Mouse (Mus musculus) hindbrain, embryonic 10.5 days (tissue): ENCODE results near the gene Bri3. TPM values are rescaled to one million over a fixed set of nuclear protein-coding genes. Genes with fewer than 3 reads are reported as not detected.

Experiments
- DNase-seq: peaks from one replicate; pipeline ENCODE4 v3.0.0-alpha.2; 2017; ENCODE audit warnings: low spot score
- H3K27ac ChIP-seq: fragments of 300-500 bp; sonication (generic); 2 replicates; pipeline ENCODE4 v1.5.1; 2016; ENCODE audit warnings: mild to moderate bottlenecking, moderate library complexity
- H3K27me3 ChIP-seq: fragments of 300-500 bp; sonication (generic); 2 replicates; pipeline ENCODE4 v1.6.1; 2016; ENCODE audit warnings: mild to moderate bottlenecking; ENCODE audit not compliant: poor library complexity, insufficient read depth, severe bottlenecking
- H3K36me3 ChIP-seq: fragments of 300-500 bp; sonication (generic); 2 replicates; pipeline ENCODE4 v1.6.1; 2016; ENCODE audit warnings: mild to moderate bottlenecking, moderate library complexity
- H3K4me1 ChIP-seq: fragments of 300-500 bp; sonication (generic); replicated peaks from 2 replicates; pipeline ENCODE4 v1.6.1; 2016; ENCODE audit warnings: mild to moderate bottlenecking
- H3K4me3 ChIP-seq: fragments of 300-500 bp; sonication (generic); 2 replicates; pipeline ENCODE4 v1.5.1; 2016; ENCODE audit warnings: mild to moderate bottlenecking, moderate library complexity
- H3K9me3 ChIP-seq: fragments of 300-500 bp; sonication (generic); 2 replicates; pipeline ENCODE4 v1.6.1; 2016; ENCODE audit warnings: mild to moderate bottlenecking, moderate library complexity
- WGBS: fragments of 180-500 bp; shearing (Covaris S2); methylation state at CpG from one replicate; pipeline ENCODE4 v1.1.7; 2016; 5-methylcytosine and 5-hydroxymethylcytosine counted together
- polyA plus RNA-seq: library from polyadenylated mRNA; unstranded; fragments of >200 nt; fragmentation: Nextera tagmentation; extraction: Ambion mirVana; gene quantifications from 2 replicates; pipeline ENCODE4 v1.2.1, GENCODE M21; 2016

Bri3 gene
- polyA plus RNA-seq, 1 experiment from 2014 or later: 157 TPM

DNA sequence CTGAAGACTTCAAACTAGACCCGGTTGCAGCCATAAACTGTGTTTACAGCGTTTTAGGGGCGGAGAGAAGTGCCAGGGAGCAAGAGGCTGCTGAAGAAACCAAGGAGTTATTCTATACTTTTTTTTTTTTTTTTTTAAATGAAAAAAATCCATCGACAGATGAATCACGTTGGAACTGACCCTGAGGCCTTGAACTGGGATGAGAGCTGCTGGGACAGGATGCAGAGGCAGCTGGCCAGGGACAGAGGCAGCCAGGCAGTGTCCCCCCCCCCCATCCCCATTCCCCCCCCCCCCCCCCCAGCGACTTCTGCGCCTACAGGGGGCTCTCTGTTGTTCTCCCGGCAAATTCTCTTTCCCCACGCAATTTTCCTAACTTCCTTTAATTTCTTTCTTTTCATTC, 153.3 kb downstream of the Bri3 start:
- Histone ChIP-seq H3K4me1 (peaks cover 11% of the 10 kb centered on the region), H3K9me3 (peaks cover 7% of the 10 kb centered on the region; the same call in 1 of the 2 replicates), H3K4me3 (no peak overlapping the region), H3K36me3 (no peaks in the 10 kb centered on the region), H3K27ac (no peak overlapping the region), H3K27me3 (no peaks in the 10 kb centered on the region)
- 53% methylated on average over 7 of the region's 9 CpGs for WGBS
- no peak for DNase-seq

DNA sequence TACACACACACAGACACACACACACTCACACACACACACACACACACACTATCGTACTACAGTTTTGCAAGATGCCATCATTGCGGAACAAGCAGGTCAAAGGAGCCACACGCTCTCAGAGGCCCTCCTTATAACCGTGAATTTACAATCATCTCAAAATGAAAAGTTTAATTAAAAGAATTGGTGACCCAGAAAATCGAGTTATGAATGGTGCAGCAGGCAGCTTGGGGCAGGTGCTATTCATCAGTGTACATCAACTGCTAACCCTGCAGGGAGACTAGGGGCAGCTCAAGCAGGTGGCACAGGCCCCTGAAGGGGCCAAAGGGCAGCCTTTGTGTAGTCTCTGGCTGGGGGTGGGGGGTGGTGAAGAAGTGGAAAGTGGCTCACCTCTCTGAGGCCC, 156.6 kb downstream of the Bri3 start:
- H3K27ac ChIP-seq: no peak overlapping the region
- H3K4me3 ChIP-seq: no peak overlapping the region
- no peaks in the 10 kb centered on the region for H3K27me3 ChIP-seq
- H3K4me1 ChIP-seq: peaks cover 11% of the 10 kb centered on the region
- 46% methylated on average over 5 of the region's 5 CpGs for WGBS
- H3K9me3 ChIP-seq: peaks cover 4% of the 10 kb centered on the region; the same call in 1 of the 2 replicates
- no peaks in the 10 kb centered on the region for H3K36me3 ChIP-seq
- DNase-seq: peak; percentile 16

DNA sequence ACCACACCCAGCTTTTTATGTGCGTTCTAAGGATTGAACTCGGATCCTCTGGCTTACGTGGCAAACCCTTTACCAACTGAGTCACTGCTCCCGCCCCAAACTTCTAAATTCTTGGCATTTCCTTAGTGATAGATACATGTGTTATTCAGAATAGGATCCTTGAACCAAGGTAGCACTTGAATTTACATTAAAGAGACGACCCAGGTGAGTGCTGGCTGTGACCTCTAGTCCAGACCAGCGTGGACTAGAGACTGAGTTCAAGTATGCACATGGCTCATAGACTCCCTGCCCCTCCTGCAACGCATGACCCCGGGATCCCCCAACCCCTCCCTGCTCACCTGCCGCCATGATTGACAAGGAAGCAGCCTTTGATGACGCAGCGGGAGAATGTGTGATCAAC, 162.0 kb downstream of the Bri3 start:
- DNase-seq: no peak
- 88% methylated on average over 11 of the region's 11 CpGs for WGBS

DNA sequence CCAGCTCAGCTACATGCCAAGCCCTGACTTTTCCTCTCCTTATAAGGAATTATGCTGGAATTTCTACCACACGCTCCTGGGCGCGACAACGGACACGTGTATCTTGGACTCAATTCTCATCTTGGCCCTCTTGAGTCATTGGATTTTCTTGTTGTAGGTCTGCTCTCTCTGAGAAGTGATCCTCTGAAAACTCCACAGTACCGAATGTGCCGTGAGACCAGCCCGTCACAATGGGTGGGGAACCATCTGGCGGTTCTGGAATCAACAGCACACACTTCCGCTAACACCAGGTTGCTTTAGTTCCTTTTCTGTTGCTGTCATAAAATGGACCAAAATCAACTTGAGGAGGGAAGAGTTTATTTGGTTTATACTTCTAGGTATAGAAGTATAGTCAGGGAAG, 166.4 kb downstream of the Bri3 start:
- Histone ChIP-seq H3K4me3 (no peak overlapping the region), H3K4me1 (peaks cover 9% of the 10 kb centered on the region; the same call in 1 of the 2 replicates), H3K27me3 (no peaks in the 10 kb centered on the region), H3K9me3 (no peaks in the 10 kb centered on the region), H3K27ac (no peak overlapping the region), H3K36me3 (no peaks in the 10 kb centered on the region)
- no peak for DNase-seq
- 94% methylated on average over 10 of the region's 10 CpGs for WGBS

More for the DNA sequence above, 162.0 kb downstream of the Bri3 start:
- no peak overlapping the region for H3K4me3 ChIP-seq
- no peaks in the 10 kb centered on the region for H3K9me3 ChIP-seq
- H3K27ac ChIP-seq: no peak overlapping the region
- H3K4me1 ChIP-seq: peaks cover 3% of the 10 kb centered on the region
- no peaks in the 10 kb centered on the region for H3K36me3 ChIP-seq
- H3K27me3 ChIP-seq: no peaks in the 10 kb centered on the region

DNA sequence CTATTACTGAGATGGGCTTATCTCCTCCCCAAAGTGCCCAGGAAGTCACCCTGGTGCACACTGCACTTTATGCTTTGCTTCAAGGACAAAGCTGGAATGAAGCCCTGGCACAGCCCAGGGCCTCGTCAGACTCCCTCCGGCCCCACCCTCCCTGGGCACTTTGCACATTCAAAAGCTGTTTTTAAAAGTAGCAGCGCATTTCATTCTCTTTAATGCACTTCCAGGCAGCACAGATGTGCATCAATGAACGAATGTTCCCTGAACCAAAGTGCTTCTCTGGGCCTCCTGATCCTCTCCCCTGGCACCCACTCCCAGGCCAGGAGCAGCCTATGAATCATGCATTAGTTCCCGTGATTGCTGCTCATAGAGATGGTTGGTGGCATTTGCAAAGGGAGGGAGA, 167.5 kb downstream of the Bri3 start:
- 74% methylated on average over 5 of the region's 5 CpGs for WGBS
- H3K4me3 ChIP-seq: no peak overlapping the region
- H3K9me3 ChIP-seq: no peaks in the 10 kb centered on the region
- no peak overlapping the region for H3K27ac ChIP-seq
- DNase-seq: no peak
- peaks cover 9% of the 10 kb centered on the region; the same call in 1 of the 2 replicates for H3K4me1 ChIP-seq
- no peaks in the 10 kb centered on the region for H3K36me3 ChIP-seq
- no peaks in the 10 kb centered on the region for H3K27me3 ChIP-seq

DNA sequence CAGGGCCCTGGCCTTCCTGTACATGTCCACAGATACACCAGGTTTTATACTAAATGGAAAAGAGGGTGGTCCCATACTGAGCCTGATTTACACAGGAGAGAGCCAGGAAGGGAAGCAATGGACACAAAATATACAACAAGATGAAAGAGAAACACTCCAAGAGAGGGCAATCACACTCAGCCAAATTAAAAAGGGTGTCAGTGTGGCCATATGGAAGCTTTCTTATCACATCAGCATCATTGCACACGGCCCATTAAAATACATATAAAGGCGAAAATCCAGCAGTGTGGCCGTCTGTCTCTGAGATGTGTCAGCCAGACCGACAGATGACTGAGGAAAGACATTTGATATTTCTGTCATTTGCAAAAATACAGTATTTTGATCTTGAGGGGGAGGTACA, 168.5 kb downstream of the Bri3 start:
- no peak for DNase-seq
- no peak overlapping the region for H3K4me3 ChIP-seq
- H3K4me1 ChIP-seq: peaks cover 9% of the 10 kb centered on the region; the same call in 1 of the 2 replicates
- no peaks in the 10 kb centered on the region for H3K9me3 ChIP-seq
- H3K27me3 ChIP-seq: no peaks in the 10 kb centered on the region
- 89% methylated on average over 4 of the region's 4 CpGs for WGBS
- no peaks in the 10 kb centered on the region for H3K36me3 ChIP-seq
- H3K27ac ChIP-seq: no peak overlapping the region

DNA sequence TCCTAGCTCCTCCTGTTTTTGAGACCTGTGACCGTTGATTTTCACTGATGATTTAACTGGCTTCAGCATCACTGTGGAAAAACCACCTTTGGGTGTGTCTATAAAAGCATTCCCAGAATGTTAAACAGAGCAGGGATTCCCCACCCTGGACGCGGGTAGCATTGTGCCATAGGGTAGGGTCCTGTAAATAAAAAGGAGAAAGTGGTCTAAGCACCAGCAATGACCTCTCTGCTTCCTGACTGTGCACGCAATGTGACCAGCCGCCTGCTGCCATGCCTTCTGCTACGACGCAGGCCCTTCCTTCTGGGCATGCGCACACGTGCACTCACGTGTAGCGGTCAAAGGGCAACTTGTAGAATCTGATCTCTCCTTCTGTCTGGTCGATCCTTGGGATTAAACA, 174.2 kb downstream of the Bri3 start:
- Histone ChIP-seq H3K4me1 (no peaks in the 10 kb centered on the region), H3K9me3 (no peaks in the 10 kb centered on the region), H3K27ac (no peak overlapping the region), H3K27me3 (no peaks in the 10 kb centered on the region), H3K4me3 (no peak overlapping the region), H3K36me3 (no peaks in the 10 kb centered on the region)
- WGBS: 94% methylated on average over 12 of the region's 12 CpGs
- DNase-seq: no peak

DNA sequence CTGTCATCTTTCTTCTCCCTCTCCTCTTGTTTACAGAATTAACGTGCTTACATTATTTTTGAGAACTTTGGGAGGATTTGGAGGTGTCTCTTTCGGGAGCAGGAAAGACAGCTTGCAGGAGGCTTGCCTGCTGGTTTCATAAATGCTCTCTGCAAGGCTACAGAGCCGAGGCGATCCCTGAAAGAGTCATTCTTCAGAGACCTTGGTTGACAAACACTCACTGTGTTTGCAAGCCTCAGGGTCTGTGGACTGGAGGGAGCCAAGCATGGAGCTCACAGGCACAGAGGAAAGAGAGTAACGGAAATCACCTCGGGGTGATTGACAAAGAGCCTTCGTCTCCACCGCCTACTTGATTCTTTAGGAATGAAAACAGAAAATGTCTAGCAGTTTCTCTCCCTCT, 175.8 kb downstream of the Bri3 start:
- WGBS: 76% methylated on average over 8 of the region's 8 CpGs

DNA sequence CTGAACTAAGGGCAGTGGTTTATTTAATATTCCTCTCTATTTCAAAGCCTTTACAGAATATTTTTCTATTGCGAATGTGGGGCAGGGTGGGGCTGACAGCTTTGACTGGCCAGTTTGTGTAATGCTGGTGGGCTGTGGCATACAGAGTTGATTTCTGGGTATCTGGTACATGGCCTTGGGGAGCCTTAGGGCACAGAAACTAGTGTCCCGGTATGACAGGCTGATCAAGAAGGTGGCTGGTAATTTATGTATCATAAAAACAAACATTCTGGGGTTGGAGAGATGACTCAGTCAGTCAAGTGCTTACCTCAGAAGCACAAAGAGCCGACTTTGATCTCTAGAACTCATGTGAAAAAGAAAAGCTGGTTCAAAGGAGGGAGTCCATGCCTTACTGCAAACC, 182.5 kb downstream of the Bri3 start:
- H3K27ac ChIP-seq: no peak overlapping the region
- H3K9me3 ChIP-seq: no peaks in the 10 kb centered on the region
- H3K27me3 ChIP-seq: no peaks in the 10 kb centered on the region
- no peak overlapping the region for H3K4me3 ChIP-seq
- 87% methylated on average over 3 of the region's 3 CpGs for WGBS
- H3K4me1 ChIP-seq: no peaks in the 10 kb centered on the region
- DNase-seq: no peak
- no peaks in the 10 kb centered on the region for H3K36me3 ChIP-seq

More for the DNA sequence above, 175.8 kb downstream of the Bri3 start:
- H3K4me1 ChIP-seq: no peaks in the 10 kb centered on the region
- H3K9me3 ChIP-seq: no peaks in the 10 kb centered on the region
- no peaks in the 10 kb centered on the region for H3K36me3 ChIP-seq
- H3K4me3 ChIP-seq: no peak overlapping the region
- DNase-seq: no peak
- H3K27ac ChIP-seq: no peak overlapping the region
- H3K27me3 ChIP-seq: no peaks in the 10 kb centered on the region

DNA sequence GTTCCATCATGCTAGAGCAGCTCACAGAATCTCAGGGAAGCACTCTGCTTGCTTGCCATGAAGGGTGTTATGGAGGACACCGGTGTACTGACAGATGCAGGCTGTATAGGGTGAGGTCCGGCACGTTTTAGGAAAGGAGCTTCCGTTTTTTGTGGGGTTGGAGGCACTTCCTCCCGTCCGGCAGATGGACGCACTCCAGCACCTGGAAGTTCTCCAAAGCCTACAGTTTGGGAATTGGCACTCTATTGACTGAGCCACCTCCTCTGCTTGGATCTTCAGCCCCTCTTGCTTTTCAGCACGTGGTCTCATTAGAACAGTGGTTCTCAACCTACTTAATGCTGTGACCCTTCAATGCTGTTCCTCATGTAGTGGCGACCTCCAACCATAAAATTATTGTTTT, 183.6 kb downstream of the Bri3 start:
- Histone ChIP-seq H3K4me1 (no peaks in the 10 kb centered on the region), H3K4me3 (no peak overlapping the region), H3K27me3 (no peaks in the 10 kb centered on the region), H3K27ac (no peak overlapping the region), H3K9me3 (no peaks in the 10 kb centered on the region), H3K36me3 (no peaks in the 10 kb centered on the region)
- DNase-seq: no peak
- 82% methylated on average over 9 of the region's 9 CpGs for WGBS

DNA sequence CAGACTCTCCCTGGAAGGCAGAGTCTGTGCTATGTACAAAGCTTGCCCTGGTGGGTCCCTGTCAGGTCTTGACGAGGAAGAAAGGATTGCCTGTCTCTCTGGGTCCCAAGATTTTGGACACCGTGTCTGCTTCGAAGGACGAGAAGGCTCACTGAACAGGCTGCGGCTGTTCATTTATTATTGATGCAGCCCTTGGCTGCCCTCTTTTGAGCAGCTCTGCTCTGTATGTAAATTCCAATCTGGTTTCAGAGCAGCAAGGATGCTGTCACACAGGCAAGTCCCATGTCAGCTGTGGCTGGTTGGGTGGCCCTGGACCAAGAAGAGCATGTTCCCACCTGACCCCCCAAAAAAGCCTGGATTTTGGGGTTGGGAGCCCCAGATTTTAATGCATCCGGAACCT, 187.2 kb downstream of the Bri3 start:
- no peaks in the 10 kb centered on the region for H3K36me3 ChIP-seq
- WGBS: 78% methylated on average over 6 of the region's 6 CpGs
- H3K4me1 ChIP-seq: no peaks in the 10 kb centered on the region
- no peaks in the 10 kb centered on the region for H3K27me3 ChIP-seq
- DNase-seq: no peak
- H3K27ac ChIP-seq: no peak overlapping the region
- H3K9me3 ChIP-seq: no peaks in the 10 kb centered on the region
- no peak overlapping the region for H3K4me3 ChIP-seq

DNA sequence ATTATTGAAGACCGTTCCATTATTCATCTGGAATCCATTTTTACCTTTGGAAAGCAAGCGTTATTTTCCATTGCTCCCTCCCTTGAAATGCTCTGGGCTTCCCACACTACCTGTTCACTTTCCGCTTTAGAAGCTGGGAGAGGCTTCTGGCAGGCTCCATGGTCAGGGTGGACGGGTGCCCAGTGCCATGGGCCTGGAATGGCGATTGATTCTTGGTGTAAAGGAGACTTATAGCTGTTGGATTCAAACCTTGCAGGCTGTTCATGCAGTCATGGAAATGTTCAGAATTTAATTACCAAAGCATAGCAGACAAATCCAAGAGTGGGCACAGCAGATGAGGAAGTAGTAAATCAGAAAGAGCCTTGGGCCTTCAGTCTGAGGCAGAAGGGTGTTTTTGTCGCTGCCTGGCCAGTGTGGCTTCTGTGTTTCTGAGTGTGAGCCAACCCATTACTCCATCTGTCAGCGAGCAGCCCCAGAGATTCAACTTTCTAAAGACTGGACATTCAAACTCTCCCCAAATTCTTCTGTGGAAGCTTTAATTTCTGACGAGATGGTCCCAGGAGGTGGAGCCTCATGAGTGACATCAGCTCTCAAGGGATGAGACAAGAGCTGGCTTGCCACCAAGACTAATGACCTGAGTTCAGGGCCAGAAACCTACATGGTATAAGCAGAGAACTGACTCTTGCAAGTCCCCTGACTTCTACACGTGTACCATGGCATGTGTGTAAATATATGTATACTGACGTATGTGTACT, 195.2 kb downstream of the Bri3 start:
- H3K27me3 ChIP-seq: no peaks in the 10 kb centered on the region
- 88% methylated on average over 10 of the region's 10 CpGs for WGBS
- no peak for DNase-seq
- H3K27ac ChIP-seq: no peak overlapping the region
- H3K9me3 ChIP-seq: no peaks in the 10 kb centered on the region
- H3K4me1 ChIP-seq: no peaks in the 10 kb centered on the region
- H3K36me3 ChIP-seq: no peaks in the 10 kb centered on the region
- no peak overlapping the region for H3K4me3 ChIP-seq

DNA sequence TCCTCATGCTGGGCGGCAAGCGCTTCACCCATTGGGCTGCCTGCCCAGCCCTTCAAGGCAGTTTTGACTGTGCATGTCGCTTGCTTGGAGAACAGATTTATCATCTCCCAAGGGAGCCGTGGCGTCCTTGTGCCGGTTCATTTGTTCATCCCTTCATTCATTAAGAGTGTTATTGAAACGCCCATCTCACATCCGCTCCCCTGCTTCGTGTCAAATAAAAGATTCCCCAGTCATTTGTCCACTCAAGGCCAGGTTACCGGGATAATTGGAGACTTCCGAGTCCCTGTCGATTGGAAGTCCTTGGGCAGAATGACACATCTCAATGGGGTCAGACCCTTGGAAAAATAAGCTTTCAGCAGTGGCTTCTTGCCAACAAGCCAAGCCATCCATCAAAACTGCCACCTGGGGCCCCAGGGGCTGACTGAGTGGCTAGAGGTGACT, 197.6 kb downstream of the Bri3 start:
- WGBS: 71% methylated on average over 12 of the region's 12 CpGs
- no peaks in the 10 kb centered on the region for H3K36me3 ChIP-seq
- H3K27ac ChIP-seq: no peak overlapping the region
- DNase-seq: peak; percentile 22
- H3K9me3 ChIP-seq: no peaks in the 10 kb centered on the region
- no peak overlapping the region for H3K4me3 ChIP-seq
- H3K27me3 ChIP-seq: no peaks in the 10 kb centered on the region
- H3K4me1 ChIP-seq: no peaks in the 10 kb centered on the region
